Mouse (Mus musculus): ENCODE results near the gene Rmdn3.

Rmdn3 gene

DNA sequence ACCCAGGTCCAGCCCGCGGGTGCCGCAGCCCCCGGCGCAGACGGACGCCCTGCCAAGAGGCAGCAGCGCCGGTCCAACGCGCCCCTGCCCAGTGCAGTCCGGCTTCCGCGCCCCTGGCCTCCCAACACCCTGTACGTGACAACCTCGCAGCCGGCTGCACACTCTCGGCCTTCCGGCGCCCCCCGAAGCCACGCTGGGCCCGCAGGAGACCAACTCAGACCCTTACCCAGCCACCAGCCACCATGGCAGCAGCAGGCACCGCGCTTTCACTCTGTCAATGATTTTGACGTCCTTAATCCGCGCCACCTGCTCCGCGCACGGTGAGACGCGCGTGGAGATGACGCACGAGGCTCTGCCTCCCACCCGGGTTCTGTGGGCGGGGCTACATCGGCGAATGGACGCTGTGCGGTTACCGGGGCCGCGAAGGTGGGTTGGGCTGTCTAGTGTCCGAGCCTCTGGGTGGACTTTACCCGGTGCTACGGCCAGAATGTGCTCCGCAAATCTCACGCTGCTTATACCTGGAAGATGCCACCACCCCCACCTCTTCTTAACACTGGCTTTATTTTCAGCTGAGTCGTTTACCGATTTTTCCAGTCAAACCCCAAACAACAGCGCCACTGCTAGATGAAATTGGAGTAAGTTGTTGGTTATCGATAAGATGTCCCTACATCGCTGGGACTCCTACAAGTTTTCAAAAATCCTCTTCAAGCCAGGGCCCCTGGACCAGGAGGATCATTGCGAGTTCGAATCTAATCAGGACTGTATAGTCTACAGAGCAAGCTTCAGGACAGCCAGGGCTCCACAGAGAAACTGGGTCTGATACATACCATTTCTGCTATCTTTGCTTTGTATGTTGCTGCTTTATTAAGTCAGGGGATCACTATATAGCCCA lies at the start of gene Rmdn3:
TSS of gene Rmdn3 (minus strand) at position 354 of the 892 bp plus-strand sequence.
- in situ Hi-C loops (cut with MboI, MseI), result no loop called here

DNA sequence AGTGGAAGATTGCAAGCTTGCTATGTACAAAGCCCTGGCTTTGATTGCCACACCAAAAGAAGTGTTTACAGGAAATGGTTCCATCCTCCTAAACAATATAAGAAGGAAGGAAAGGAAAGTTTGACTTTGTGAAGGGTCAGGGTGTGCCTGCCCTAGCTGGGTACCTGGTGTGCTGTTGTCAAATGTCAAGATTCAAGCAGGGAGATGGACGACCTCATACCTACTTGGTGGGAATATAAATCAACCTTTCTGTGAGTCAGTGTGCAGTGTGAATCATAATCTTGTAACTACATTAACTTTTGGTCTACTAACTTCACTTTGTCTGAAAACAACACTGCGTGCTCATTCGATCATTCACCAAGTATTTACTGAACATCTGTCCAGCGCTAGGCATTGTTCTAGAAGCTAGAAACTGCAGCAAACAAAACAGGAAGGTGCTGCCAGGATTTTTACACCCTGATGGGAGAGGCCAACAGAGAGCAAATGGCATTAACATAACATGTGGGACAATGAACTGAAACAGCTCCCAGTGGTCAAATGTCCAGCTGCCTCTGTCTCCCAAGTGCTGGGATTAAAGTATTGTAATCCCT lies 47.1 kb upstream of the Rmdn3 start:
- in situ Hi-C loops (cut with MboI, MseI), result loop anchor here (10.0 kb wide), 1 partner anchor 1209 kb away; no protein-coding TSS in a partner anchor

DNA sequence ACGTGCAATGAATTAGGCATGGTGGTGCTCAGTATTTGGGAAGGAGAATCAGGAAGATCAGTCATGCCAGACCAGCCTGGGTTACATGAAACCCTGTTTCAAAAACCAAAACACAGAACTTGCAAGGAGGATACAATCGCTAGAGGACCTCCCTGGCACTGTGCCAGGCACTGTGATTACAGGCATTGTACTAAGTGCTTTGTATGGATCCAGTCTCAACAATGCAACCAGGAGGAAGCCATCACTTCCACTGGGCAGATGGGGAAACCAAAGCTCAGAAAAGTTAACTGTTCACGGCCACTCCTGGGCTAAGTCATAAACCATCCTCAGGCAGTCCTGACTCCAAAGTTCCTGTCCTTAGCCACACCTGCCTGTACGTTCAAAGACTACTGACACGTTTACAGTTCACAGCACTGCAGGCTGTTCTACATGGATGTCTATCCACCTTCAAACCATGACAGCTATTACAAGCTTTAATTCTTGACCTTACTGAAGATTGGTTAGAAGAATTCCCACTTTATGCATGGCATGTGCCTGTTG lies 46.1 kb upstream of the Rmdn3 start:
- in situ Hi-C loops (cut with MboI, MseI), result loop anchor here (10.0 kb wide), 1 partner anchor 1208 kb away; no protein-coding TSS in a partner anchor

DNA sequence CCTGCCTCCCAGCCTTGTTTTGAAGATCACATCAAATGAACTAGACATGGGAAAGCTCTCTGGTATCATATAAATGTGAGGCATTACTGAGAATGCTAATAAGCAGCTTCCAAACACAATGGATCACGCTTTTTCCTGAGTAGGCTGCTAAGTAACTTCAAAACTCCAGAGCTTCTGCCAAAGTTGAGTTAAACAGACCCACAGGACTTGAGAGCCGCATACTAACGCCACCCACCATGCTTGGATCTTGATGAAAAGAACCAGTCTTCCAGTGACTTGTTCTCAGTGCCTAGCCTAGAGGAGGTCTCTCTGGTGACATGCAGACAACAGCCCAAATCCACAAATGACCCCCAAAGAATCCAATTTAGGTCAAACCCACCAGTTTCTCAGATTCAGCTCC lies 42.1 kb upstream of the Rmdn3 start:
- in situ Hi-C loops (cut with MboI, MseI), result no loop called here

DNA sequence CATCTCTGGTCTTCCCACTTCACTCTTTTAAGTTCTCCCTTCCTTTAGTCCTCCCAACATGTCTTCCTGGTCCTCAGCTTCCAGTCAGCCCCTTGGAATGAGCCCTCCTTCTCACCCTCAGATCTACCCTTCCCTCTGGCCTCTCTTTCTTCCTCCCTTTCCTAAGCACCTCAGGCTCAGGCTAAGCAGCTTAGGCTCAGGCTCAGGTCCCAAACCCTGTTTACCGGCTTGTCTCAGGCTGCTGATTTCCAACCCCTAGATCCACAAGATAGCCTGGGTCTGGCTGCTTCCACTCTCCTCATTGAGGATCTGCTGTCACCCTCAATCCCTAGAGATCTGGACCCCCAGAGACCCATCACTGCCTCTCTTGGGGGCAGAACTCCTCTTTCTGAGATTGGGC lies 41.2 kb upstream of the Rmdn3 start:
- in situ Hi-C loops (cut with MboI, MseI), result no loop called here

DNA sequence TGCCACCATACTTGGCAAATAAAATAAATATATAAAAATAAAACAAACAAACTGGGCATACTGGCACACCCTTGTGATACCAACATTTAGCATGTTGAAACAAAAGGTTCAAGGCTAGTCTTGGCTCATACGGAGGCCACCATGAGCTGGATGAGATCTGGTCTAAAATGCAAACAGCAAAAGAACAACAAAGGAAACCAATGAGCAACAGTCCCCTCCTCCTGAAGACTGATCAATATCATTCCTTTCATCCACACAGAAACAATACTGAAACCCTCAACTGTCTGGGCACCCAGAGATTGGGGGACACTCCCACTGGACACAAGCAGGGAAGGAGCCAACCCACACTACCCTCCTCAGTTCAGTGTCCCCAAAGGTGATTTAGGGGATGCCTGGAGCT lies 40.7 kb upstream of the Rmdn3 start:
- in situ Hi-C loops (cut with MboI, MseI), result no loop called here

DNA sequence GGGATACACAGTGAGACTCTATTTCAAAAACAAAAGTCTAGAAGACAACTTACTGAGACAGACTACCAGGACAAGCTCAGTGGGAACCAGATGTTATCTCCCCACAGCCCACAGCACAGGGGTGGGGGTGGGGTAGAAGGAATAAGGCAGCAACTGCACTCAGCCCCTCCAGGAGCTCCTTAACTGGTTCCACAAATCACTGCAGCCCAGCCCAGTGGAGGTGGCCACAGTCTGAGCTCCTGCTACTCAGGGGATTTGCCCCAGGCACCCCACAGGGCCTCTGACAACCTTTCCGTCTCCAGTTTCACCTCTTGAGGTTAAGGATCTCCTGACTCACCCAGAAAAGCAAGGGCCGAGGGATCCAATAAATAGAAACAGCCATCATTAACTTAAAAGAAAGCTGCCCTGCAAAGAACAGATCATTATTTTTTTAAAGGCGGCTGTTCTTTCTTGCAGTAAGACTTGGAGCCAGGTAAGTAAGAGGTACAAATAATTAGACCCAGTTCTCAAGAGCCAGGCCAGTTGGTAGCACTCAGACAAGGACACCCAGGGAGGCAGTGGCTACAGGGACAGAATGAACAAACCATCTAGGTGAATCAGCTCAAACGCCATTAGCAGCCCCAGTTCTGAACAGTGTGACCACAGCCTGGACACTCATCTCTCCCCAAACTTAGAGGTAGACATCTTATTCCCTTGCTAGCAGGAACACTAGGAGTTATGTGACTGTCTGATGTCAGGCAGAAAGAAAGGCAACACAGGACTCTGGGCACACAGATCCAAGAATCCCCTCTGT lies 39.7 kb upstream of the Rmdn3 start:
- in situ Hi-C loops (cut with MboI, MseI), result no loop called here

DNA sequence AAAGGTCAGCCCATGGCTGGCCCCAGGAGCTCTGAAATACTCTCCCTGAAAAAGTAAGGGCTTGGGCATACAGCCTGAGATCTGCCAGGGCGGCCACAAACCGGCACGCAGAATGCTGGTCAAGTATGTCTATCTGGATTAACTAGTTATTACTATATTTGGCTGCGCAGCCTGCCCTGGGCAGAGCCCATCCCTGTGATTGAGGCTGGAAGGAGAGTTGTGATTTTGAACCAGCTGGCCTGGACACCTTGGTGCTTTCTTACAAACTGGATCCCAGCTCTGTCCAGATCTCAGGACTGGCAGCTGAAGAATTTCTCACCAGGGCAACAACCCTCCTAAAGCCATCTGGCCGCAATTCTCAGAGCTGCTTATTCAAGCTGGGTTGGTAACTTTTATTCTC lies 37.3 kb upstream of the Rmdn3 start:
- in situ Hi-C loops (cut with MboI, MseI), result no loop called here

DNA sequence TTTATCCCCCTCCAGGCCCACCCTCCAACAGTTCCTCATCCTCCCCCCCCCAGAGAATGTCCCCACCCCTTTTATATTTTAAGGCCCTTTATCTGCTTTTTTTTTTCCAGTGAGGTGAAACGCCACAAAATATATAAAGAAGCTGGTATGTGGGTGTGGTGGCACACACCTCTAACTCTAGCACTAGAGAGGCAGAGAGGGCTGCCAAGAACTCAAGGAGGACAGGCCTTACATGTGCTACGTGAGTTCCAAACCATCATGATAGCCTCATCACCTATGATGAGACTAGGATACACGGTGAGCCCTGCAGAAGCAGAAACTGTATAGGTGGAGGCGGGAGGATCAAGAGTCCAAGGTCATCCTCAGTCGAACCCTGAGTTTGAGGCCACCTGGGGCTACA lies 34.1 kb upstream of the Rmdn3 start:
- in situ Hi-C loops (cut with MboI, MseI), result no loop called here

DNA sequence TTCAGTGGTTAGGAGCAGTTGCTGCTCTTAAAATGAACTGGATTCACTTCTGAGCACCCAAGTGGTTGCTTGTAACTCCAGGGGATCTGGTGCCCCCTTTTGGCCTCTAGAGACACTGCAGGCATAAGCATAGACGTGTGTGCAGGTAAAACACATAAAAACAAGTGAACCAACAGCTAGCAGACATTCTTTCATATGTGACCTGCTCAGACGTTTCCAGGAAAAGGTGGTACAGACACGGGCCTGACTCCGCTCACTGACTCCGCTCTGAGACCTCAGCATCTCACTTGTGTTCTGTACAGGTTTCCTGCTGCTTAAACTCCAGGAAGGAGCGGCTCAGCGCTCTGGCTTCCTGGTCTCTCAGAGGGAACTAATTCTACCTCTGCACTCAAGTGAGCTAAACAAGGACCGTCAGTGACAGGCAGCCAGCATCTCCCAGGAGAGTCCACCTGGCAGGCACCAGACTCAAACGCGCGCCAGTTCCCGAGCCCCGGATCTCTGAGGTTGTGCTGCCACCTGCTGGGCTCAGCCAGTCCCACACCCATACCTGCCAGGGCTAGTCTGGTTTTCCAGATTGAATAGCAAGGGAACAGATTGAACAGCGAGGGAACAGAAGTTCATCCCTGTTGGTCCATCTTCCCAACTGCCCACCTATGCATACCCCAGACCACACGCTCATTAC lies 32.3 kb upstream of the Rmdn3 start:
- in situ Hi-C loops (cut with MboI, MseI), result loop anchor here (5.0 kb wide), 1 partner anchor 42 kb away; no protein-coding TSS in a partner anchor

DNA sequence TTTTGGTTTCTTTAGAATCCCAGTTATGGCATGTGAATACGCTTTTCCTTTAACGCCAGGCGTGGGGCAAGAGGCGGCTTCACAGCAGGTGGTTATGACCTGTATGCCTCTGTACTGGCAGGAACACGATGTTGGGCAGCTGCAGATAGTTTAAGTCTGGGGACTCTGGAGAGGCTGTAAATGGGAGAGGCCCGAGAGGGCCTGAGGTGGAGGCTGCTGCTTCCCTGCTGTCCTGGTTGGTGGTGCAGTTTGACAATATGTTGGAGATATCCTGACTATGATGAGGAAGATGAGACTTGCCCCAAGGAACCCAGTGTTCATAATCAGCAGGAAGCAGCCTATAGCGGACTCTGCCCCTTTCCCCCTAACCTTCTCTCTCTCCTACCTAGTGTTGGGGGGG lies 26.1 kb upstream of the Rmdn3 start:
- in situ Hi-C loops (cut with MboI, MseI), result no loop called here

DNA sequence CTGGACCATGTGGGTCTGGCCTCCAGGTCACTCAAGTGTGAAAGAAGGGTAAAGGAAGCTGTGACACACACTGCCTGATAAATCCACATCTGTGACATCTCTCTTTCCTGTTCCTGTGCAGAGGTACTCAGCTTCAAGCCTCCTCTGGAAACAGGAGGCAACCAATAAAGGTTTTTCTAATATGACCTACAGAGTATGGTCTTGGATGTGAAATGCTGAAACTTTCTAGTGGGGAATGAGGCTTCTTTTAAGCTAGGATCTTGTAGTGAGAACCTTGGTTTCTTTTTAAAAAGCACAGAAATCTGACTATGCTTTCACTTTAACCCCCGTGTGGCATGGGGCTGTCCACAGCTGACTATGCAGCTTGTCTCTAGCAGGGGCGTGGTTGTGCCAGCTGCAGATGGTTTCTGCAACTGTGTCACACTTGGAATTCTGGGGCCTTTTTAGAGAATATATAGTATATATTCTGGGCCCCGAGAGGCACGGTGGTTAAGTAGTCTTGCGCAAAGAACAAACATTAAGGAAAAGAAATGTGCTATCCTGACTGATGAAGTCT lies 20.6 kb upstream of the Rmdn3 start:
- in situ Hi-C loops (cut with MboI, MseI), result no loop called here

DNA sequence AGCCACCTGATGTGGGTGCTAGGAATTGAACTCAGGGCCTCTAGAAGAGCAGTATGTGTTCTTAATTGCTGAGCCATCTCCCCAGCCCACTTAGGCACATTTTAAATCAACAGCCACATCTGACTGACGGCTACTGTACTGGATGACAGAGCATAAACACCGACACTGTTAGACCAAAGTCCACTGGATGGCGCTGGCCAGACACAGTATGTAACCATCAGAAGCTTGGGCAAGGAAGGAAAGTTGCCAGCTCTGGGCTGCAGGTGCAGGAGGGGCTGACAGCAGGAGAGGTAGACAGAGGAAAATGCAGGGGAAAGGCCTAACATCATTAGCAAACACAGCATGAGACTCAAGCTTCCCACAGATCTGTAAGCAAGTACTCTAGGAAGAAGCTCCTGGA lies 19.9 kb upstream of the Rmdn3 start:
- in situ Hi-C loops (cut with MboI, MseI), result no loop called here

DNA sequence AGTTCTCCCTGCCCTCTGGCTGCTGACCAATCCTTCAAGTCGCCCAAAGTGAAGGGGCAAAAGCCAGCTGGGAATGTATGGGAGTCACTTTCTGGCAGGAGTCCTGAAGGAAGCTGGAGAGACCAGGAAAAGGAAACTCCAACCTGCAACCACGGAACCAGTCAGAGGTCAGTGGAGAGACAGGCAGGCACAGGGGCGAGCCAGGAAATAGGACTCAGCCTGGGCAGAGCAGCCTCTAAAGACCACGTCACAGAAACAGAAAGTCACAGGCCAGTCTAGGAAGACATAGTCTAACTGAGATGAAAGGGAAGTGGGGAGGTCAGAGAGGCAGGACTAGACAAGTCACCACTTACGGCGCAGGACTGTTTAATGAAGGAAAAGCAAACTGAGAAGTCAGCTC lies 18.8 kb upstream of the Rmdn3 start:
- in situ Hi-C loops (cut with MboI, MseI), result no loop called here

DNA sequence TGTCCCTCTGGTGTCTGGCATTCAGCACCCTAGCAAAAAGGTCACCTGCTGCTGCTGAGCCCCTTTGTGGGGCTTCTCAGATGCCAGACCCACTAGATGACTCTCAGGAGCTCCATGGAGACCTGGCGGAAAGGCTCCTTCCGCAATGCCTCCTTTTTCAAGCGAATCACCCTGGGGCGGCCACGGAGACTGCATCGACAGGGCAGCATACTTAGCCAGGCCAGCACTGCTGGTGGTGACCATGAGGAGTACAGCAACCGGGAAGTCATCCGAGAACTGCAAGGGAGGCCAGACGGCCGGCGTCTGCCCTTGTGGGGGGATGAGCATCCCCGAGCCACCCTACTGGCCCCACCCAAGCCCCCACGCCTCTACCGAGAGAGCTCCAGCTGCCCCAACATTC lies 18.0 kb upstream of the Rmdn3 start:
- in situ Hi-C loops (cut with MboI, MseI), result no loop called here

DNA sequence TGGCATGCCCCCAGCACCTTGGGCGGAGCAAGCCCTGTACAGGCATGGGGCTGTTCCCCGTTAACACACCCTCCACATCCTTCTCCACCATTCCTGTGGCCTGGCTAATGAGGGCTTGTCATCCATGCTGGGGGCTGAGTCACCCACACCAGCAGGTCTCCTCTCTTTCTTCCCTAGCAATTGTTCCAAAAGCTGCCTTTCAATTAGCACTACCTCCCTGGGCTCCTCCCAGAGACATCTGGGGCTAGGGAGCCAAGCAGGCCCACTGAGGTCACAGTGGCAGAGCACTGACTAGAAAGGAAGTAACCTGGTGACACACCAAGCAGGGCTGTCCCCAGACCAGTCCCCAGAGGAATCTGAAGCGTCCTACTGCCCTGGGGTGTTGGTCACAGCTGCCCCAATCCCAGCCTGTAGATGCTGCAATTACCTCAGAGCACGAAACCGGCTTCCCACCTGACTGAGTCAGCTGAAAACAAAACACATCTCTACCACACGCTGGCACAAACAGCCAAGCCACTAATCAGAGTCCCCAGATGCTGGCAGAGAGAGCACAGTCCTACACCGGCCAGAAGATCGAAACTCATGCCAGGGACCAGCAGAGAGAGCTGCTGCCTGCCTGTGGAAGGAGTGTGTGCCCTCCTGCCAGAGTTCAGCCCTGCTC lies 17.3 kb upstream of the Rmdn3 start, which contains the start of gene Gm14137:
TSS of gene Gm14137 (plus strand) at position 519 of the 661 bp plus-strand sequence.
- in situ Hi-C loops (cut with MboI, MseI), result no loop called here

DNA sequence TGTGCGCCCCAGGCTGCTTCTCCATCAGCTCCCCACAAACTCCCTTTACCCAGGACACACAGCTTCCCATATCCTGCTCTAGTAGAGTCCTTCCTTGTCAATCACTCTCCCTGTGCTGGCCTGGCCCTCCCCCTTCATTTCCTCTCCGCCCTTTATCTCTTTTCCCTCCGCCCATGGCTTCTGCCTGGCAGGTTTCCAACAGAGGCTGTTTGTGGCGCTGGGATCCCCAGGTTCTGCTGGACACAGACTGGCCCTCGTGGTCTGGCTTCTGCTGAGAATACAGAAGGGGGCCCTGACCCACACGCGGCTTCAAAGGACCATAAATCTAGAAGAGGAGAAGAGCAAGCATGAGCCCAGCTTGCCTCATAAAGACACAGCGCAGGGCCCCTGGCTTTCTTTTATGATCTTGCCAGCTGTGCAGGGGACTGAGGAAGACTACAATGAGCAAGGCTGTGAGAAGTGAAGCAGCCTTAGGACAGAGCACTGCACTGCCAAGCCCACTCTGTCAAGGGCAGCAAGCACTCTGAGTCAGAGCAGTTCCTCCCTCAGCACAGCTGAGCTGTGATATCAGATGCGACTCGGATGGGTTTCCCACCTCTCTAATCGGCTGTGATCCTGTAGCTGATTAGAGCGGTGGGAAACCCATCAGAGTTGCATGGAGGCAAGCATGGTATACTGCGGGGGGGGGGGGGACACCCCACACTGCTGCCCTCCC lies 16.2 kb upstream of the Rmdn3 start:
- in situ Hi-C loops (cut with MboI, MseI), result no loop called here

DNA sequence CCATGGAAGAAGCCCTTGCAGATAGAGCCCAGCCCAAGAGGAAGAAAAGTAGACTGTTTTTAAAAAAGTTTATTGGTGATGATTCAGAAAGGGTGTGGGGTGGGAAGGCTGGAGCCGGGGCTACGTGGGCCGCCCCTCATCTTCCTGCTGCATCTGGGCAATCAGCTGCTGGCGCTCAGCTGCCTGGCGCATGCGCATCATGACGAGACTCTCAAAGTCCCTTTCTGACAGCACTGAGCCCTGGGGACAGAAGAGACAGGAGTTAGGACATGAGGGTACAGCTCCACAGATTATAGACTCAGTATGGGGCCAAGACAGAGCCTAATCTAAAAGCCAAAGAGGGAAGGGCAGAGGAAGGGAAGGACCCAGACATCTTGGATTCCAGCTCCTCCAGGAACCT lies 15.6 kb upstream of the Rmdn3 start:
- in situ Hi-C loops (cut with MboI, MseI), result no loop called here

DNA sequence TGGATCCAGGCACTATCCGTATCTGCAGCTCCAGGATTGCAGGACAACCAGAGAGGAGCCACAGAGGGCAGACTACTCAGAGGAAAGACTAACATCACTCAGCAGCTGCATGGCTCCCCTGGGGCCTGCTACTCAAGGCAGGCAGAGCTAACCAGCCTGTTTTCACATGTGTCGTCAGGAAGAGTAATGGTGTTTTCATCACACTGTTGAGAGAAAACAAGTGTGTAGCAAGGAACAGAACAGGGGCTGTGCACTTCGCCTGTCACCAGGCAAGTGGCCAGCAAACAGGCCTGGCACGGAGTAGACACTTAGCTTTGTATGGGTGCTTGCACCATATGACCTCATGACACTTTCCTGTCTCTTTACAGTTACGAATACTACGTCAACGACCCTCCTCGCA lies 14.7 kb upstream of the Rmdn3 start:
- in situ Hi-C loops (cut with MboI, MseI), result no loop called here

DNA sequence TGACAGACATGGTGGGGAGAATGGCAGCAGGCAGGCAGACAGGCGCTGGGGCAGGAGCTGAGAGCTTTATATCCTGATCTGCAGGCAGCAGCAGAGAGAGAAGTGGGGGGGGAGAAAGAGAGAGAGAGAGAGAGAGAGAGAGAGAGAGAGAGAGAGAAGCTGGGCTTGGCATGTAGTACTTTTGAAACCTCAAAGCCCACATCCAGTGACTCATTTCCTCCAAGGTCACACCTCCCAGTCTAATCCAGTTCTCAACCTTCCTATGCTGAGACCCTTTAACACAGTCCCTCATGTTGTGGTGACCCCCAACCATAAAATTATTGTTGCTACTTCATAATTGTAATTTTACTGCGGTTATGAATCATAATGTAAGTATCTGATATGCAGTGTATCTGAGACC lies 13.4 kb upstream of the Rmdn3 start:
- in situ Hi-C loops (cut with MboI, MseI), result no loop called here
